ENCODE assay signal across 25 mouse cellular contexts in genomic region chr7:140180692-140181091, GRCm38 (mm10). TPM values are rescaled to one million over a fixed set of nuclear protein-coding genes. Genes with fewer than 3 reads are reported as not detected.
"Had no signal": no experiment of that assay in that cellular context is flagged by ENCODE, and none has a peak within 500 bp of the region (broad histone marks: within the 10 kb centered on the region; RNA-seq: fewer than 3 reads in every experiment).

No protein-coding gene starts in this region.

- H3K4me3 ChIP-seq: neural tube, embryonic 13.5 days; neural tube, embryonic 15.5 days; stomach, embryonic 15.5 days had no signal

- H3K9me3 ChIP-seq: neural tube, embryonic 13.5 days; neural tube, embryonic 15.5 days; stomach, embryonic 15.5 days had no signal

- H3K27ac ChIP-seq: neural tube, embryonic 13.5 days; neural tube, embryonic 15.5 days; stomach, embryonic 15.5 days; stomach, postnatal 0 days had no signal

- DNase-seq: retina, postnatal 1 day; right cerebral cortex, adult 18-20 months; right cerebral cortex, postnatal 14 days; right cerebral cortex, postnatal 25 days; right cerebral cortex, postnatal 4 days; spleen, adult 18-20 months; thymus, adult 18-20 months; thymus, adult 2 months; thymus, postnatal 14 days; thymus, postnatal 25 days; thymus, postnatal 36 days; thymus, postnatal 4 days had no signal

- H3K4me1 ChIP-seq: neural tube, embryonic 13.5 days; neural tube, embryonic 15.5 days; stomach, embryonic 15.5 days had no signal

- H3K9ac ChIP-seq: neural tube, embryonic 13.5 days; neural tube, embryonic 15.5 days; stomach, embryonic 15.5 days had no signal

- H3K27me3 ChIP-seq: neural tube, embryonic 13.5 days; neural tube, embryonic 15.5 days; stomach, embryonic 15.5 days had no signal

- H3K4me2 ChIP-seq: neural tube, embryonic 13.5 days; neural tube, embryonic 15.5 days; stomach, embryonic 15.5 days had no signal

- H3K36me3 ChIP-seq: neural tube, embryonic 13.5 days; neural tube, embryonic 15.5 days; stomach, embryonic 15.5 days had no signal

RNA-seq across cellular contexts. Expression of gene Olfr523, which starts 7.7 kb away (rescaled TPM):
- polyA plus RNA-seq: neural tube, embryonic 13.5 days; neural tube, embryonic 14.5 days; neural tube, embryonic 15.5 days; small intestine, adult 2 months; stomach, embryonic 14.5 days; stomach, embryonic 15.5 days; stomach, embryonic 16.5 days; stomach, postnatal 0 days; testis, adult 2 months; urinary bladder, adult 2 months had no signal

RNA-seq across cellular contexts. Expression of gene Olfr522, which starts 16.1 kb away (rescaled TPM):
- total RNA-seq: neutrophil, adult 5-6 weeks had no signal
- polyA plus RNA-seq: neural tube, embryonic 13.5 days; neural tube, embryonic 14.5 days; neural tube, embryonic 15.5 days; small intestine, adult 2 months; spleen, adult 2 months; stomach, embryonic 14.5 days; stomach, embryonic 15.5 days; stomach, embryonic 16.5 days; stomach, postnatal 0 days; testis, adult 2 months; thymus, adult 2 months; thymus, postnatal 0 days; urinary bladder, adult 2 months had no signal

RNA-seq across cellular contexts. Expression of gene Olfr524, which starts 25.1 kb away (rescaled TPM):
- total RNA-seq: neutrophil, adult 5-6 weeks had no signal
- polyA plus RNA-seq: neural tube, embryonic 13.5 days; neural tube, embryonic 14.5 days; neural tube, embryonic 15.5 days; small intestine, adult 2 months; stomach, embryonic 14.5 days; stomach, embryonic 15.5 days; stomach, embryonic 16.5 days; stomach, postnatal 0 days; testis, adult 2 months; urinary bladder, adult 2 months had no signal

RNA-seq across cellular contexts. Expression of gene Sprn, which starts 26.0 kb away (rescaled TPM):
- total RNA-seq: neutrophil, adult 5-6 weeks had no signal

RNA-seq across cellular contexts. Expression of gene Cd163l1, which starts 37.4 kb away (rescaled TPM):
- polyA plus RNA-seq: neural tube, embryonic 13.5 days; neural tube, embryonic 14.5 days; neural tube, embryonic 15.5 days had no signal
